ENCODE assay signal across 8 mouse cellular contexts in genomic region chr11:77764694-77765458, GRCm38 (mm10). TPM values are rescaled to one million over a fixed set of nuclear protein-coding genes. Genes with fewer than 3 reads are reported as not detected.
DNase-seq lines count a peak whose midpoint lies in the region; ATAC-seq lines count a peak whose summit lies in the region.

No protein-coding gene starts in this region.

- peak overlapping the region; percentile 86 for H3K9ac ChIP-seq in liver, embryonic 11.5 days (ENCODE audit: low read depth, low read length)
- 0 out of 2 replicates have a peak overlapping the region, but pooled peaks have one; percentile 98 for H3K9ac ChIP-seq in neural tube, embryonic 14.5 days (replicated peaks; ENCODE audit: low read depth, low read length)

- DNase-seq in right cerebral cortex, adult 18-20 months = peak; percentile 59
- no peak for DNase-seq in right cerebral cortex, postnatal 4 days
- DNase-seq in heart, adult 8-10 months (ENCODE audit: low spot score) = peak; percentile 79
- DNase-seq in kidney, adult 9 months = peak; percentile 82
- no peak for DNase-seq in liver, embryonic 11.5 days (ENCODE audit: low spot score)
- no peak for DNase-seq in T-cell, adult 2 months (ENCODE audit: low spot score)
- DNase-seq in ovary, adult 18-20 months (ENCODE audit: low spot score) = no peak

- H3K4me2 ChIP-seq in liver, embryonic 11.5 days = peak overlapping the region; percentile 100
- H3K4me2 ChIP-seq in neural tube, embryonic 14.5 days (ENCODE audit: low read depth, low read length) = peak overlapping the region; percentile 92

- no peak for ATAC-seq in liver, embryonic 11.5 days (replicated peaks; ENCODE audit: low FRiP score)
- ATAC-seq in neural tube, embryonic 14.5 days (ENCODE audit: low read depth) = no peak

- no peaks in the 10 kb centered on the region for H3K36me3 ChIP-seq in liver, embryonic 11.5 days (ENCODE audit: control insufficient read depth, insufficient read depth, low read length)
- no peaks in the 10 kb centered on the region for H3K36me3 ChIP-seq in neural tube, embryonic 14.5 days (ENCODE audit: control insufficient read depth, insufficient read depth, low read length)

- H3K4me3 ChIP-seq in liver, embryonic 11.5 days (ENCODE audit: low read depth, low read length) = peak overlapping the region; percentile 87
- H3K4me3 ChIP-seq in neural tube, embryonic 14.5 days (ENCODE audit: low read depth, low read length) = peak overlapping the region; percentile 98

- H3K27me3 ChIP-seq in liver, embryonic 11.5 days (replicated peaks; ENCODE audit: control insufficient read depth, insufficient read depth, low read length) = no peaks in the 10 kb centered on the region
- no peaks in the 10 kb centered on the region for H3K27me3 ChIP-seq in neural tube, embryonic 14.5 days (ENCODE audit: control insufficient read depth, insufficient read depth, low read length)

- peak overlapping the region; percentile 77 for H3K27ac ChIP-seq in liver, embryonic 11.5 days (ENCODE audit: low read depth, low read length)
- H3K27ac ChIP-seq in neural tube, embryonic 14.5 days (ENCODE audit: low read depth, low read length) = no peak overlapping the region

- WGBS in liver, embryonic 11.5 days = 44% methylated on average over 9 of the region's 9 CpGs
- 48% methylated on average over 9 of the region's 9 CpGs for WGBS in neural tube, embryonic 14.5 days

- peaks cover 57% of the 10 kb centered on the region for H3K4me1 ChIP-seq in liver, embryonic 11.5 days (replicated peaks; ENCODE audit: control insufficient read depth, insufficient read depth, low read length)
- peaks cover 35% of the 10 kb centered on the region for H3K4me1 ChIP-seq in neural tube, embryonic 14.5 days (ENCODE audit: control insufficient read depth, insufficient read depth, low read length)

- no peaks in the 10 kb centered on the region for H3K9me3 ChIP-seq in liver, embryonic 11.5 days (ENCODE audit: control insufficient read depth, low read length)
- no peaks in the 10 kb centered on the region for H3K9me3 ChIP-seq in neural tube, embryonic 14.5 days (ENCODE audit: control insufficient read depth, low read length)

RNA-seq across cellular contexts. Expression of gene Myo18a, which starts 1.8 kb away (rescaled TPM):
- 100 to 1,000 TPM; 256 to 285 (median 277) TPM for total RNA-seq in heart, adult 8-10 months (2022)
- 37.1 and 38.3 TPM in 2 replicates for polyA plus RNA-seq in liver, embryonic 11.5 days (2014; fragmentation: Nextera tagmentation; extraction: Ambion mirVana)
- polyA plus RNA-seq in neural tube, embryonic 14.5 days (2014; fragmentation: Nextera tagmentation; extraction: Ambion mirVana) = 35.7 and 42.6 TPM in 2 replicates

RNA-seq across cellular contexts. Expression of gene Gm10277, which starts 22.7 kb away (rescaled TPM):
- not detected for total RNA-seq in heart, adult 8-10 months (2022)
- polyA plus RNA-seq in liver, embryonic 11.5 days (2014; fragmentation: Nextera tagmentation; extraction: Ambion mirVana) = 1.5 and 2.0 TPM in 2 replicates
- polyA plus RNA-seq in neural tube, embryonic 14.5 days (2014; fragmentation: Nextera tagmentation; extraction: Ambion mirVana) = 2.1 and 2.4 TPM in 2 replicates

RNA-seq across cellular contexts. Expression of gene Cryba1, which starts 39.8 kb away (rescaled TPM):
- not detected for total RNA-seq in heart, adult 8-10 months (2022)
- polyA plus RNA-seq in liver, embryonic 11.5 days (2014; fragmentation: Nextera tagmentation; extraction: Ambion mirVana) = not detected in 2 replicates
- polyA plus RNA-seq in neural tube, embryonic 14.5 days (2014; fragmentation: Nextera tagmentation; extraction: Ambion mirVana) = 0.64 and 0.72 TPM in 2 replicates

Comparison
In these comparisons a context has a peak if more than half of its experiments do, and no peak if none do; other contexts are left out.
1. DNase-seq: peak in right cerebral cortex, adult 18-20 months (single experiment), heart, adult 8-10 months (single experiment) and kidney, adult 9 months (single experiment); none in right cerebral cortex, postnatal 4 days (single experiment), liver, embryonic 11.5 days (single experiment), T-cell, adult 2 months (single experiment) and ovary, adult 18-20 months (single experiment).